Mouse (Mus musculus): Measurements from ENCODE around the gene Dmxl2.

The Dmxl2 gene

DNA sequence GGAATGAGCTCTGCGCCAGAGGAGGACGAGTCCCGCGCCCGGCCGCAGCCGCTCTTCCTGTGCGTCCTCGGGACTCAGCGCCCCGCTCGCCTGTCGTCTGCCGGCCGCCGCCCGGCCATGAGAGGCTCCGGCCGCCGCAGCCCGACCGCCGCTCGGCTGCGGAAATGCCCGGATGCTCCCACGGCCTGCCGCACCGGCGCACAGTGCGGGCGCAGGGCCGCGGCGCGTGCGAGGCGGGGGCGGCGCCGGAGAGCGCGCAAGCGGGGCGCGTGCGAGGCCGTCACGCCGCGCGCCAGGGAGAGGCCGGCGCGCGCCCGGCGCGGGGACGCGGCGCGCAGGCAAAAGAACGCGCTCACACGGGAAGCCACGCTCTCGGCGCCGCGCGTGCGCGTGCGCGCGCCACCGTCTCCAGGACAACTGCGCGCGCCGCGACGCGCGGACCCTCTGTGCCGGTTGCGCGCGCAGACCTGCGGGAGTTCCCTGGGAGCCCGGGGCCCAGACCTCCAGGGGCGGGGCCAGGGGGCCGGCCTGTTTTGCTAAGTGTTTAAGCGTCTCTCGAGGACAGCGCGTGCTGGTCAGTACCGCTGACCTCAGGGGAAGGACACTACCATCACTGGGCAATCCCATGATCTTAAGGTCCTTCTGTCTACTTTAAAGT, at the start of gene Dmxl2:
TSS of gene Dmxl2 (minus strand) at position 174 of the 658 bp plus-strand sequence.
- peak; percentile 94 to 96 for DNase-seq

GRCm38 (mm10) chr9:54549433-54549832, 48.0 kb upstream of the Dmxl2 start:
- DNase-seq = no peak

- peak; percentile 75 to 79 for DNase-seq
These were observed 46.1 kb upstream of the Dmxl2 start for GRCm38 (mm10) chr9:54547536-54547935.

- DNase-seq = no peak
These were observed 43.5 kb upstream of the Dmxl2 start for GRCm38 (mm10) chr9:54544954-54545315.

GRCm38 (mm10) chr9:54544212-54544953, 43.0 kb upstream of the Dmxl2 start:
- DNase-seq = no peak

GRCm38 (mm10) chr9:54540801-54541200, 39.4 kb upstream of the Dmxl2 start:
- DNase-seq = no peak

GRCm38 (mm10) chr9:54538684-54539083, 37.3 kb upstream of the Dmxl2 start, which contains the start of gene Sh2d7:
Gene Sh2d7, plus strand, starts transcription at chr9:54538984.
- no peak for DNase-seq

- DNase-seq = no peak
These were observed 36.8 kb upstream of the Dmxl2 start for GRCm38 (mm10) chr9:54538244-54538643.

DNA sequence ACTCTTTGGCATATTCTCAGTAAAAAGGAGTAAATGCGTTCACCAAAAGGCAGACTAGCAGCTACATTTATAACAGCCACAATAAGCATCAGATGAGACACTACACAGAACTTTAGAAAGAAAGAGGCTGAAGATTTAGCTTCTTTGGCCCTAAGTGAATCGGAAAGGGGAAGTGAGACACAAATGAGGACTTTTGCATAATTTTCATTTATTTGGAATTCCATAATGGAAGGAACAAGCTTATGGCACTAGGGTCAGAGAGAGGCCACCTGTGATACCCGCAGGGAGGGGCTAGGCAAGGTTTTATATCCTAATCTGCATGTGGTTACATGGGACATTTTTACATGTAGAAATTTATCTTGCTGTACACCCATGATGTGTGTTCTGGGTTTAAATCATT, 36.1 kb upstream of the Dmxl2 start:
- no peak for DNase-seq

DNA sequence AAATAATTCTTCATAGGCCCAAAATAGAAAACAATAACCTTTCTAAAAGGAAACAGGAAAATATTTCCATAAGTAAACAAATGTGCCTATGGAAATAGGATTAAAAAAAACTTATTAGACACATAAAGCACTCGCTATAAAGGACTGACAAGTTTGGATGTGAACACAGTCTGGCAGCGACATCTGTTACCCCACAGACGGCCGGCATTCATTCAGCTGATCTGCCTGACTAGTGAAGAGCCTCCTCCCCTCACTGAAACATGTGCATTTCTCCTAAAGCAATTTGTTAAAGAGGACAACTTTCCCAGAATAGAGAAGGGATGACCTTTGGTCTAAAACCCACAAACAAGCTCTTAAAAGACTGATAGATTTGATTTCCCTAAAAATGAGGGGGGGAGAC, 35.6 kb upstream of the Dmxl2 start:
- no peak for DNase-seq

- peak; percentile 36 to 38 for DNase-seq
These were observed 34.8 kb upstream of the Dmxl2 start for GRCm38 (mm10) chr9:54536236-54536635.

DNA sequence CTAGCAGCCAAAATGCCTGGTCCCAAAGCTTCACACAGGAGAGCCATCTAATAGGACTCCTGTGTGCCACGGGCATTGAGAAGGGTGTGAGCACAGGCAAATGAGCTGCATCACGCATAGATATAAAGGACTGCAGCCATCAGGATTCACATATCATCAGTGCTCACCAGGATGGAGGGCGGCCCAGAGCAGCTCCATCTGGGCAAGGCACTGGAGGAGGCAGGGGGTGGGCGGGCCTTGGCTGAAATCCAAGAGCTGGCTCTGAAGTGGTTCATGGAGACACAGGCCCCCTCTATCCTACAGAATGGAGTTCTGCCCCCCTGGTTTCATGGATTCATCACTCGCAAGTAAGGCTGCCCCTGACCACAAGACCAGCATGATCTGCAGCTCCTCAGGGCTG, 32.5 kb upstream of the Dmxl2 start:
- DNase-seq = peak; percentile 47

GRCm38 (mm10) chr9:54532926-54533325, 31.5 kb upstream of the Dmxl2 start:
- DNase-seq = no peak

- no peak for DNase-seq
These were observed 30.0 kb upstream of the Dmxl2 start for GRCm38 (mm10) chr9:54531421-54531820.

DNA sequence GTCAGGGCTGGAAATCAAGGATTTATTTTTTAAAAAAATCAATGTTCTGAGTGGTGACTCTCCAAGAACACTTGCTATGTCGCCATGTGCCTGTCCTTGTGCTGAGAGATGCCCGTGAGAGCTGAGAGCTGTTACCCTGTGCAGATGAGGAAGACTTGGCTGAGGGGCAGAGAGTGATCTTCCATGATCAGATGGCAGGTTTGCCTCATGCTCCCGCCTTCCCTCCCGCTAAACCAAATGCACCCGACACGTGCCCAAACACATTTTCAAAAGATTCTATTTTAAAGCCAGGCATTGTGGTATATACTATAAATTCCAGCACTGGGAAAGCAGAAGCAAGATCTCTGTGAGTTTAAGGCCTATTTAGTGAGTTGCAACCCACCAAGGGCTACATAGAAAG, 29.4 kb upstream of the Dmxl2 start:
- DNase-seq = no peak

- DNase-seq = no peak
These were observed 28.5 kb upstream of the Dmxl2 start for GRCm38 (mm10) chr9:54529950-54530349.

GRCm38 (mm10) chr9:54527694-54528093, 26.3 kb upstream of the Dmxl2 start:
- no peak for DNase-seq

DNA sequence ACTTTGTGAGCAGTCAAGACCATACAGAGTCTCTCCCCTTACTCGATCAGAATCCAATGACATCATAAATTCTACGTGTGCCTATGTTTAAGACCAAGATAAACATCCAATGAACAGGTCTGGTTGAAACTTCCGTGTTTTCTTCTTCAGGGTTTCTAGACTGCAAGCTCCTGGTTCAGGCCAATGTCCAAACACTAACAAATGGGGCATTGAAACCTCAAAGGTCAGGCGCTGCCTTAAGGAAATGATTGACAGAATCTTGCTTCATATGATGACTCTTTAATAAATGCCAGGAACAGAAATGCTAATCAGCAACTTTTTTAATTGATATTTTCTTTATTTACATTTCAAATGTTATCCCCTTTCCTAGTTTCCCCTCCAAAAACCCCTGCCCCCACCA, 18.9 kb upstream of the Dmxl2 start:
- DNase-seq = no peak

GRCm38 (mm10) chr9:54518921-54519320, 17.5 kb upstream of the Dmxl2 start:
- DNase-seq = no peak

GRCm38 (mm10) chr9:54515991-54516390, 14.6 kb upstream of the Dmxl2 start:
- DNase-seq = no peak

DNA sequence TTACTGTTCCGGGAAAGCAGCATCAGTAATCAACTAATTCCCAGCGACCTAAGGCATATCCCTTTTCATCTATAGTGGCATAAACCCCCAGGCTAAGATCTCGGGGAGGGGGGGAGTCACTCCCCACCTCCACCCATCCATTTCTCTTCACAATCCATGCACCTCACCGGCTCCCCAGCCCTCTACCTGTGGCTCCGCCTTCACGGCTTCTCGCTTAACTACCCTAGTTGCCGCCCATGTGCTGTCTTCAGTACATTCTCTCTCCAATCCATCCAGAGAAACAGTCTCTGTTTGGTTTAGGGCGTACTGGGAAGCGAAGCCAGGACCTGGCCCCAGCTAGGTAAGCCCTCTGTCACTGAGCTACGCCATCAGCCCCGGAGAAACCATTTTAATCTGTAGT, 1.4 kb upstream of the Dmxl2 start:
- peak; percentile 14 to 43 for DNase-seq

DNA sequence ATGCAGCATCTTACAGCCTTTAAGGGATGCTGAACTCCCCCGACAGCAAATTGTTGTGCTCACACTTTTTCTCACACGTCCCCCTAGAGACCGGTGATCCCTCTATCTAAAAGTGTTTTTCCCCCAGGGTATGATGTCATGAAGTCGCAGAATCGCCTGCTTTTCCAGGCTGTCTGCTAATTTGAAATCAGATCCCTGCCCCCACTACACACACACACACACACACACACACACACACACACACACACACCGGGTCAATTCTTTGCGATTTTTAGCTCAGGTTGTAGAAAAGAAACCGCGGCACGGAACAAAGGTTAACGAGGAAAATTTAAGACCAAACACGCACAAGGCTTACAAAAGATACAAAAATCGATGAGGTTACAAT, 677 bp upstream of the Dmxl2 start:
- DNase-seq = no peak

GRCm38 (mm10) chr9:54500832-54501452, 484 bp downstream of the Dmxl2 start:
- DNase-seq = peak; percentile 50 to 64

DNA sequence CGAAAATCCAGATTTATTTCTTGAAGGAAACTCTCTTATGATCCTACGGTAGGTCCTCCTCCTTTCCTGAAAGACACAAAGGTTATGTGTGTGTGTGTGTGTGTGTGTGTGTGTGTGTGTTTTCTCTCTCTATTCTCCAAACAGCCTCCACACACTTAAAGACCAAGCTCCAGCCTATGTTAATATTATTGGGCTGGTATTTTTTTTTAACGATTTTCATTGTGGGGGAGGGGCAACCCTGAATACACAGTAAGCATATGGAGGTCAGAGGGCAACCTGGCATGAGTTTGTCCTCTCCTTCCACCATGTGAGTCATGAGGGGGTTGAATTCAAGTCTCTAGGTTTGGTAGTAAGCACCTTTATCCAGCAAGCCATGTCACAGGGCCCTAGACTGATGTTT, 1.6 kb downstream of the Dmxl2 start:
- DNase-seq = no peak

Measured in kidney, postnatal 4 days (tissue).